Mouse (Mus musculus) cerebellum, adult 2 months (tissue): Measurements from ENCODE around the gene Trim2. TPM values are rescaled to one million over a fixed set of nuclear protein-coding genes. Genes with fewer than 3 reads are reported as not detected.

Experiments
- DNase-seq, 2 experiments: peaks; one replicate each; pipeline ENCODE4 v3.0.0; 2021
- H3K27ac ChIP-seq: fragments of 200-500 bp; 2 replicates; pipeline ENCODE4 v1.5.1; 2012; ENCODE audit warnings: low read length, control low read depth, inconsistent platforms; ENCODE audit not compliant: insufficient read depth
- H3K27me3 ChIP-seq: fragments of 200-500 bp; 2 replicates; pipeline ENCODE4 v1.6.1; 2012; ENCODE audit warnings: inconsistent platforms, mild to moderate bottlenecking, low read length, moderate library complexity; ENCODE audit not compliant: control insufficient read depth, insufficient read depth
- H3K4me1 ChIP-seq: fragments of 200-500 bp; 2 replicates; pipeline ENCODE4 v1.6.1; 2011; ENCODE audit warnings: low read length; ENCODE audit not compliant: control insufficient read depth, insufficient read depth
- H3K4me3 ChIP-seq: fragments of 200-500 bp; replicated peaks from 2 replicates; pipeline ENCODE3; 2011; ENCODE audit warnings: mild to moderate bottlenecking, low read depth, low read length, control low read depth; ENCODE audit not compliant: insufficient read depth
- CTCF ChIP-seq: fragments of 200-500 bp; IDR thresholded peaks from 2 replicates; pipeline ENCODE4 v1.5.1; 2011; ENCODE audit warnings: low read depth, mild to moderate bottlenecking, control low read depth, low read length, moderate library complexity, borderline replicate concordance; ENCODE audit not compliant: insufficient read depth
- POLR2A ChIP-seq: fragments of 200-500 bp; IDR thresholded peaks from 2 replicates; pipeline ENCODE4 v1.6.1; 2011; ENCODE audit warnings: low read length, control low read depth, borderline replicate concordance; ENCODE audit not compliant: insufficient read depth
- WGBS: fragments of 180-500 bp; shearing (Covaris S2); methylation state at CpG from one replicate; pipeline ENCODE4 v1.1.7; 2018; 5-methylcytosine and 5-hydroxymethylcytosine counted together
- polyA plus RNA-seq: library from polyadenylated mRNA; depleted of rRNA; stranded (reverse); fragments of >200 nt; gene quantifications from 2 replicates; pipeline ENCODE4 v1.2.3, GENCODE M21; 2012; rRNA removed

Gene Trim2
- polyA plus RNA-seq, 1 experiment: 120 TPM

GRCm38 (mm10) chr3:84125704-84126289 lies 180.9 kb downstream of the Trim2 start:
- Histone ChIP-seq H3K4me3 (no peak overlapping the region), H3K4me1 (no peaks in the 10 kb centered on the region), H3K27ac (no peak overlapping the region), H3K27me3 (no peaks in the 10 kb centered on the region)
- WGBS: 71% methylated on average over 6 of the region's 6 CpGs
- no peak for DNase-seq
- TF ChIP-seq POLR2A (no peak), CTCF (no peak)

DNA sequence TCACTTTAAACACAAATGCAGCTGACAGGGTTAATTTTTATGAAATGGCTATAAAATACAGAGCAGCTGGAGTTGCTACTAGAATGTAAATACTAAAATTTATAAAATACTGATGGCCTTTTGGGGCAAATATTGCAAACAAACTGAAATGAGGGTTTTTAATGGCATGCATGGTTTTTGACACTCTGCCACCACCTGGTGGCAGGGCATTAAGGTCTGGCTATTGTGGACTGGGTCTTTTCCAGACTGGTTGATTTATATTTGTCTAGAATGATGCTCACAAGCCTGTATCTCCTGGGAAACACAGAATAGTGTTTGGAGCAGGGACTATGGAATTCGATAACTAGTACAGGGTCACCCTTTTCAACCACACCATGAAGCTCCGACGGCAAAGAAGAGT lies 183.2 kb downstream of the Trim2 start:
- H3K4me1 ChIP-seq: no peaks in the 10 kb centered on the region
- H3K4me3 ChIP-seq: no peak overlapping the region
- TF ChIP-seq POLR2A (no peak), CTCF (peak; percentile 43; the same call in 1 of the 2 replicates)
- DNase-seq: peak; percentile 2 to 10
- WGBS: 66% methylated on average over 3 of the region's 3 CpGs
- no peaks in the 10 kb centered on the region for H3K27me3 ChIP-seq
- H3K27ac ChIP-seq: no peak overlapping the region

GRCm38 (mm10) chr3:84118718-84119117 lies 188.0 kb downstream of the Trim2 start:
- Histone ChIP-seq H3K27me3 (no peaks in the 10 kb centered on the region), H3K4me1 (no peaks in the 10 kb centered on the region), H3K27ac (no peak overlapping the region), H3K4me3 (no peak overlapping the region)
- no peak for DNase-seq
- TF ChIP-seq POLR2A: no peak
- no peak for TF ChIP-seq CTCF
- WGBS: 38% methylated on average over 7 of the region's 7 CpGs

GRCm38 (mm10) chr3:84118178-84118577 lies 188.5 kb downstream of the Trim2 start:
- H3K27ac ChIP-seq: no peak overlapping the region
- TF ChIP-seq POLR2A: no peak
- TF ChIP-seq CTCF: no peak
- DNase-seq: no peak
- WGBS: 83% methylated on average over 7 of the region's 7 CpGs
- H3K4me3 ChIP-seq: no peak overlapping the region
- H3K4me1 ChIP-seq: no peaks in the 10 kb centered on the region
- no peaks in the 10 kb centered on the region for H3K27me3 ChIP-seq

Other genes starting within 250 kb of the Trim2 start
- 1.7 and 1.8 TPM in 2 replicates for gene Mnd1, start 151.1 kb downstream of the Trim2 start, polyA plus RNA-seq
- gene Gm6525, start 132.8 kb downstream of the Trim2 start, polyA plus RNA-seq: not detected in 2 replicates
- 5.6 and 6.8 TPM in 2 replicates for gene Fhdc1, start 173.6 kb upstream of the Trim2 start, polyA plus RNA-seq